11 mouse cellular contexts compared by ENCODE assay signal in genomic region chr9:68829903-68830302, GRCm38 (mm10).
DNase-seq lines count a peak whose midpoint lies in the region; TF ChIP-seq lines count a peak whose summit lies in the region.
"Had no signal": no experiment of that assay in that cellular context is flagged by ENCODE, and none has a peak within 500 bp of the region (broad histone marks: within the 10 kb centered on the region; RNA-seq: fewer than 3 reads in every experiment).

No protein-coding gene starts in this region.

- peaks cover 36% of the 10 kb centered on the region for H3K9me3 ChIP-seq in CH12.LX (replicated peaks; ENCODE audit: low read length)
- H3K9me3 ChIP-seq: embryonic facial prominence, embryonic 15.5 days; midbrain, embryonic 12.5 days had no signal

- no peak overlapping the region for H3K9ac ChIP-seq in CH12.LX (ENCODE audit: insufficient read depth, low read depth)
- H3K9ac ChIP-seq: embryonic facial prominence, embryonic 15.5 days; midbrain, embryonic 12.5 days had no signal

- H3K4me2 ChIP-seq in CH12.LX (ENCODE audit: insufficient read depth, low read depth, poor library complexity, severe bottlenecking), result no peak overlapping the region
- H3K4me2 ChIP-seq: embryonic facial prominence, embryonic 15.5 days; midbrain, embryonic 12.5 days had no signal

- dilution Hi-C loops in CH12.LX (cut with MboI; ENCODE audit: extremely low pct_ligation_motif_present, extremely low pct_unique_long_range_greater_than_20kb, low sequenced_read_pairs), result no loop called here

- TF ChIP-seq EP300 in CH12.LX (IDR thresholded peaks at IDR 0.05; ENCODE audit: low read length), result no peak

- H3K4me3 ChIP-seq in CH12.LX (replicated peaks in 1 of 3; ENCODE audit: low read depth in 2 of 3, low read length in 2 of 3, poor library complexity in 1 of 3), result no peak overlapping the region
- H3K4me3 ChIP-seq: embryonic facial prominence, embryonic 15.5 days; midbrain, embryonic 12.5 days had no signal

- no peak overlapping the region for H3K27ac ChIP-seq in CH12.LX (ENCODE audit: insufficient read depth, low read depth)
- H3K27ac ChIP-seq: embryonic facial prominence, embryonic 15.5 days; midbrain, embryonic 12.5 days had no signal

- no peaks in the 10 kb centered on the region for H3K36me3 ChIP-seq in CH12.LX (replicated peaks in 1 of 2; ENCODE audit: control insufficient read depth in 1 of 2, insufficient read depth in 1 of 2, low read length in 1 of 2)
- H3K36me3 ChIP-seq: embryonic facial prominence, embryonic 15.5 days; midbrain, embryonic 12.5 days had no signal

- peak; percentile 21 for DNase-seq in embryo, embryonic 10 days (ENCODE audit: low spot score)
- no peak for DNase-seq in embryo, embryonic 9.5 days (ENCODE audit: extremely low spot score)
- DNase-seq in left cerebral cortex, postnatal 10 days (ENCODE audit: extremely low spot score in 1 of 2, low spot score in 2 of 2), result peak; percentile 19 to 30
- no peak for DNase-seq in left cerebral cortex, postnatal 4 days
- DNase-seq in CH12.LX (ENCODE audit: extremely low read depth), result peak; percentile 6
- peak; percentile 48 to 62 for DNase-seq in kidney, postnatal 25 days
- no peak for DNase-seq in adrenal gland, postnatal 25 days
- DNase-seq in heart, adult 8-10 months (ENCODE audit: low spot score), result no peak
- DNase-seq: adrenal gland, adult 8-10 months had no signal

- no peaks in the 10 kb centered on the region for H3K27me3 ChIP-seq in CH12.LX (replicated peaks)
- H3K27me3 ChIP-seq: embryonic facial prominence, embryonic 15.5 days; midbrain, embryonic 12.5 days had no signal

- intact Hi-C loops in left cerebral cortex, postnatal 10 days (cut with DNase I), result loop anchor here (5.0 kb wide), 1 partner anchor 462 kb away; no protein-coding TSS in a partner anchor
- intact Hi-C loops in left cerebral cortex, postnatal 4 days (cut with DNase I), result loop anchor here (10.0 kb wide), 1 partner anchor 465 kb away; no protein-coding TSS in a partner anchor

- TF ChIP-seq RAD21 in CH12.LX (IDR thresholded peaks at IDR 0.05; ENCODE audit: low read depth, low read length), result peak; percentile 26

- in situ Hi-C loops in CH12.LX (cut with MboI; ENCODE audit: low pct_ligation_motif_present, low pct_unique_long_range_greater_than_20kb, low sequenced_read_pairs), result no loop called here

- no peak for TF ChIP-seq POLR2A in CH12.LX (IDR thresholded peaks at IDR 0.05; ENCODE audit: low read depth, low read length)

- peak in 1 of 2 experiments; percentile 25; a peak in 2 of 4 replicates for TF ChIP-seq CTCF in CH12.LX (conservative IDR thresholded peaks at IDR 0.05 in 1 of 2, IDR thresholded peaks at IDR 0.05 in 1 of 2; ENCODE audit: low read depth in 2 of 2, low read length in 2 of 2)

- no peaks in the 10 kb centered on the region for H3K4me1 ChIP-seq in CH12.LX (ENCODE audit: control insufficient read depth in 1 of 2, insufficient read depth in 2 of 2)
- H3K4me1 ChIP-seq: midbrain, embryonic 12.5 days had no signal

- no peaks in the 10 kb centered on the region for H3K79me2 ChIP-seq in CH12.LX (replicated peaks; ENCODE audit: control insufficient read depth, extremely low read depth, insufficient read depth, poor library complexity, severe bottlenecking)

TF ChIP-seq in CH12.LX, 34 proteins besides CTCF, POLR2A, EP300 and RAD21:
- TF ChIP-seq USF2 (conservative IDR thresholded peaks at IDR 0.05; ENCODE audit: low read depth, low read length), result no peak
- TF ChIP-seq BHLHE40 (IDR thresholded peaks at IDR 0.05; ENCODE audit: low read depth, low read length), result no peak
- TF ChIP-seq RCOR1 (conservative IDR thresholded peaks at IDR 0.05; ENCODE audit: low read depth, low read length), result no peak
- TF ChIP-seq MEF2A (IDR thresholded peaks at IDR 0.05; ENCODE audit: borderline replicate concordance, low read depth, low read length), result no peak
- TF ChIP-seq SMC3 (IDR thresholded peaks at IDR 0.05; ENCODE audit: low read depth, low read length), result peak; percentile 4; the same call in 1 of the 2 replicates
- TF ChIP-seq MAZ (IDR thresholded peaks at IDR 0.05; ENCODE audit: low read depth, low read length), result no peak

Comparison
In these comparisons a context has a peak if more than half of its experiments do, and no peak if none do; other contexts are left out.
1. DNase-seq: peak in embryo, embryonic 10 days (single experiment), left cerebral cortex, postnatal 10 days (2 of 2), CH12.LX (single experiment) and kidney, postnatal 25 days (2 of 2); none in embryo, embryonic 9.5 days (single experiment), left cerebral cortex, postnatal 4 days (single experiment), adrenal gland, postnatal 25 days (single experiment) and heart, adult 8-10 months (single experiment).